Mouse (Mus musculus) olfactory bulb, adult 2 months (tissue): ENCODE results near the gene Clec4a3.

Experiments
- CTCF ChIP-seq: fragments of 200-500 bp; IDR thresholded peaks from 2 replicates; pipeline ENCODE4 v1.5.1; 2012; ENCODE audit warnings: low read depth, mild to moderate bottlenecking, low read length, moderate library complexity; ENCODE audit not compliant: insufficient read depth
- POLR2A ChIP-seq: fragments of 200-500 bp; IDR thresholded peaks from 2 replicates; pipeline ENCODE4 v1.6.1; 2012; ENCODE audit warnings: mild to moderate bottlenecking, low read depth, low read length, moderate library complexity; ENCODE audit not compliant: insufficient read depth

GRCm38 (mm10) chr6:122946760-122947159 is 5.6 kb upstream of the Clec4a3 start:
- TF ChIP-seq CTCF = no peak
- no peak for TF ChIP-seq POLR2A
